Mouse (Mus musculus) spleen, adult 18-20 months (tissue): ENCODE measurements around the gene Adprhl1.

Source experiments
- DNase-seq, 2 experiments: peaks; one replicate each; pipeline ENCODE4 v3.0.0; 2022; ENCODE audit warnings: mixed read lengths in 2 of 2

The Adprhl1 gene

DNA sequence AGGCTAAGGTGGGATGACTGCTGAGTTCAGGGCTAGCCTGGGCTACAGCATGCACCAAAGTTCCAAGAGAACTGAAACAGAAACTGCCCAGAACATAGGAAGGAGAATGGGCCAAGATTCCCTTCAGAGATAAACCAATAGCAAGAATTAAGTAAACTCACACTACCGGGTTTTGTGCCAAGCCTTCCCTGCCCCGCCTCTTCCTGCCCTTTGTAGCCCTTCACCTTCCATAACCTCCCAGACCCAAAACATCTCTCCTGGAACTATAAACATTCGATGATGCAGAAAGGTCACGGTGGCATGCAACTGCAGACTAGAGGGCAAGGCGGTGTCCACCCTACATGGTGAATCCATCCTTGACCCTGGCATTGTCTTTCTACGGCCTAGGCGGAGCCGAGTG, 63.7 kb downstream of the Adprhl1 start:
- no peak for DNase-seq

DNA sequence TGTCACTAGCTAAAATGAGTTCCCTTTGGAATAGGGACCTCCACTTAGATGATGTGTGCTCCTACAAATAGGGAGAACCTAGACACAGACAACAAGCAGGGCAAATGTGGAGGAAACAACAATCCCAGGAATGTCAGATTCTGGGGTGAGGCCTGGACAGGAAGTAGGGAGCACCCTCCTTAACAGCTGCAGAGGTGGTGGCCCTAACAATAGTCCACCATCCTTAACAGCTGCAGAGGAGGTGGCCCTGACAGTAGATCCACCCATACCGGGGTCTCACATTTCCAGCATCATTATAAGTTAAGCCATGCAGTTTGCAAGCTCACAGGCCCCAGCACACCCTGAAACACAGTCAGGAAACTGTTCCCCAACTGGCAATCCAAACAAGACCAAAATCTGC, 65.1 kb downstream of the Adprhl1 start:
- DNase-seq: no peak

DNA sequence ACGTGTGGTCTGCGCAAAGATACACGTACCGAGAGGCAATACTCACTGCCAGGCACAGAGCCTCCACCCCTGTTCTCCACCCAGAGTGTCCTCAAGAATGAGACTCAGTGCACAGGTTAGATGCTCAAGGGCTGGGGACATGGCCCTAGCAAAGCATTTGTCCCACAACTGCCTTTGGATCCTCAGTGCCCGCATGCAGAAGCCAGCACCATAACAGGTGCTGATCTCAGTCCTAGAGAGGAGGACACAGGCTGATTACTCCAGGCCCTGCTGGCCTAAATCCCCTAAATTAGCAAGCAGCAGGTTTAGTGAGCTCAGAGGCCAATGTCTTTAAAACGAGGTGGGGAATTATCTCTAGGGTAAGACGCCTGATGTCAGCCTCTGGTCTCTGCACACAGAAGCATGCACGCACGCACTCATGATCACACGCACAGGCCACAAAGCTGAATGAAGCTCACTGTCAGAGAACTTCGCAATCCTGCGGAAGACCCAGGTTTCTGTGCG, 65.9 kb downstream of the Adprhl1 start:
- DNase-seq: no peak

DNA sequence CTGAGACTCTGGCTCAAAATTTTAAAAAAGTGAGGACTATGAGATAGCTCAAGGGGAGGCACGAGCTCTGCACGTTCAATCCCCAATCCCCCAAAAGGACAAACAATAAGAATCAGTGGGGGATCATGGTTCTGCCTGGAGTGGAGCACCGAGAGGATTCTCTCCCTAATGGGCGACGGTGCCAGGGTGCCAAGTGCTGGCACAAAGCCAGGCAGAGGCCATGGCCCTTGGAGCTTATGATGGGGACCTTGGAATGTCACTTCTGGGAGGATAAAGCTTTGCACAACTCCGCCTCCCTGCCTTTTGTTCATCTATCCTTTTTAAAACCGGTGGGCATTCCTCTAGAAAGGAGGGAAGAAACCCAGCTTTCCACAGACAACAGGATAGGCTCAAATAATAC, 66.3 kb downstream of the Adprhl1 start:
- no peak for DNase-seq

DNA sequence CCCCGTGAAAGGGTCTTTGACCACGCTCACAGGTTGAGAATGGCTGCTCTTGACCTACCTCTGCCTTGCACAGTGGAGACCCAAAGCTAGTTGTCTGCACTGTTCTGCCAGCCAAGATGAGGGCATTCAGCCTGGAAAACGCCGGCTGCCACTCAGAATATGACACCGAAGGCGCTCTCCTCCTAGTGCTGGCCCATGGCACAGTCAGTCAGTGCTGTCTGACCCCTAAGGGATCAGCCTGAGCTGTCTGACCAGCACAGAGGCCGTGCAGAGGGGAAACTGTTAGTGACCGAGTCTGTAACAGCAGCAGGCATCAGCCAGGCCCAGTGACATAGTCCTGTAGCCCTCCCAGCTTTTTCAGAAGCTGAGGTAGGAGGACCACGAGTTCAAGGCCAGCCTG, 66.7 kb downstream of the Adprhl1 start:
- DNase-seq: no peak

DNA sequence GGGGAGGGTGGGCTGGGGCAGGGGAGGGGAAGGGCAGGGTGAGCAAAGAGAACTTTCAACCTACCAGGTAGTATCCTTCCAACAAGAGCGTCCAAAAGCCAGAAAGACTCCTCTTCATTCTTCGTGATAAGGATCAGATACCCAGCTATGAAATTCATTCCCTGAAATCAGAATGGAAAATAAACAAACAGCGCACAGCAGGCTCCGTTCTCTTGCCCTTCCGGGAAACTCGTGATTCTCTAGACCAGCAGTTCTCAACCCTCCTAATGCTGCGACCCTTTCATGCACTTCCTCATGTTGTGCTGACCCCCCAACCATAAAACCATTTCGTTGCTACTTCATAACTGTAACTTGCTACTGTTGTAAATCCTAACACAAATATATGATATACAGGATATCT, 67.1 kb downstream of the Adprhl1 start:
- DNase-seq: no peak

DNA sequence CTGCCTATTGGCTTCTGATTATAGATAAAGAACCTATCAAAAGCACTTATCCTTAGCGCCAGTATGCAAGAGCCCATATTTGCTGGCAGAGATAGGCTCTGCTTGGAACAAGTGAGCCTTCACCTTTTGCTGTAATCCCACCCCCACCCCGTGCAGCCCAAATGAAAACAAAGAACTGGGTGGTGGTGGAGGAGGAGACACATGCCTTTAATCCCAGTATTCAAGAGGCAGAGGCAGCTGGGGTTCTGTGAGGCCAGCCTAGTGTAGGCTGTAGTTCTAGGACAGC, 72.3 kb downstream of the Adprhl1 start:
- DNase-seq: no peak

DNA sequence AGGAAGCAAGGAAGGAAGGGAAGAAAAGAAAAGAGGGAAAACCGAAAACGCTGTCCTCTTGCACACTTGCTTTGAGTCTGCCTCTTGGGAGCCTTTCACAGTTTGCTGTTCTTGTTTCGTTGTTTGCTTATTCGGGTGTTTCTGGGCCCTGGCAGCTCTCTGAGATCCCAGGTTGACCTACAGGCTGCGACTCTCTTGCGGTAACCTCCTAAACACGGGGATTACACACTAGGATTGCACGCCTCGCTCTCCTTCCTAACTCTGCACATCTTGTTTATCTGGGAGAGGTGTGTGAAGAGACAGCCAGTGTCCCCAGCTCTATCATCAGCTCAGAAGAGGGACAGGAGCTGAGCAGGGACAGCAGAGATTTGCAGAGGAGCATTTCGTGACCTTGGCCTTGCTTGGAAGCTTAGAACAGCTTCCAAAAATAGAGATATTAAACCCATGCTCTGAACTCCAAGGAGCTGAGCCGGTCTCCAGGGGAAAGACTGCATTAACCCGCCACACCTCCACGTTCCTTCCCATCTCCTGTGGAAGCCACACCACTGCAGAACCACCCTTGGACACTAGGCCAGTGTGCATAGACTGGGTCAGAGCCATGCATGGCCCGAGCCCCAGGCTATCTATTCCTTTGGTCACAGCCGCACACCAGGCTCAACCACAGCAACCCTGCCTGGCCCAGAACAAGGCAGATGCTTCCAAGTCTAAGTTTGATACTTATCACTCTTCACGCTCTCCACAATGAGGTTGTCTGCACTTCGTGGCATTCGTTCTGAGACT, 72.9 kb downstream of the Adprhl1 start:
- DNase-seq: no peak

DNA sequence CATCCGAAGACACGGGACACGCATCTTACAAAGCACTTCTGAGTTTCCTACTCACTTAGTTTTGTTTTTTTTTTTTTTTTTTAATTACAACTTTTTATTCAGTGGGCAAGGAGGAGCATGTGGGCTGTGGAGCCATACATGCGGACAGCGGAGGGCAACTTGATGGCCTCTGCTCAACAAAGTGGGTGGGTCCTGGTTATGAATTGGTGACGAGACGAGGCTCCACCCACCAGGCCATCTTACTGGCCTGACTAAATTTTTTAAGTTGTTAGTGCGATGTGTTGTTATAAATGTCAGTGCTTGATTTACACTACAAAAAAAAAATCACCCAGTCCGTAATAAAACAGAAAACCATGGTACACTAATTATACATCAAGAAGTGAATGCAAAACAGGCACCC, 73.6 kb downstream of the Adprhl1 start:
- no peak for DNase-seq

DNA sequence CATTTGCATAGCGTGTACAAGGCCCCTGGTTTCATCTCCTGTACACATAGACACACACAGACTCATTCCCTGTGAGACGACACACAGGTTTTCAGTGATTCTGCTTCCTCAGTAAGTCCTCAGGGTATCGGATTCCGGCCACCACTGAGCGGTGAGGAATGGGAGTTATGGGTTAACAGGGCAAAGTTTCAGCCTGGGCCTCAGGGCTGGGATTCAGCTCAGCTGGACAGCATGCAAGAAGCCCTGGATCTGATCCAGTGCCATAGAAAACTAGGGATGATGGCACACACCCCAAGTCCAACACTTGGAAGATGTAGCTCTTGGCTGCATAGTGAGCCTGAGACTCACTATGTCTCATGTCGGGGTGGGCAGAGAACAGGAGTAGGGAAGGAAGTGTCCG, 74.0 kb downstream of the Adprhl1 start:
- no peak for DNase-seq

DNA sequence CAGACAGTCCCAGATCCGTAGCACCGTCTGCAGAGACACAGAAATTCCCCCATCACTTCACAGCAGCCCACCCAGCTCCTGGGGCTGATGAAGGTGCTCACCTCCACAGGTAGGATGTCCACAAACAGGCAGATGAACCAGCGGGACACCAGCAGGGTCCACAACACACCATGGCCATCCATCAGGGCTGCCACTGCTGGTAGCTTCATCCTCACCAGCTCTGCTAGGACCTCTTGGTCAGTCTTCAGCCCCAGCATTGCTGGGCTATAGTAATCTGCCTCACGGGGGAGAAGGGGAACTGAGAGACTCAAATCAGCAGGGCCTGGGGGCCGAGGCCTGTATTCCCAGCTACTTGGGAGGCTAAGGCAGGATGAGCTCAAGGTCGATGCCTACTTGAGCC, 74.5 kb downstream of the Adprhl1 start:
- no peak for DNase-seq

DNA sequence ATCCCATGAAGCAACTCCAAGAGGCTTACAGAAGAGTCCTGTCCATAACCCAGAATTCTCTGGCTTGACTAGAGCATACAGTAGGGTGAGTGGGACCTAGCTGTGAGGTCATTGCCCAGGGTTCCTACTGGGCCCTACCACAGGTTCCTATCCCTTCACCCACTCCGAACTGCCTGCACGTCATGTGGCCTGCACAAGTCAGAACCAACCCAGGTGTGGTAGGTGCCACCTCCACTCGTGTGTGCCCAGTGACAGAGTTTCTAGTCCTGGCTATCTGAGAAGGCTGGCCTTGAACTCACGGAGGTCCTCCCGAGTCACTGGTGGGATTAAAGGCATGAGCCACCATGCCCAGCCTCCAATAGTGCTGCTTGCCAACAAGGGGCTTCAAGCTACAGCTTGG, 75.8 kb downstream of the Adprhl1 start:
- no peak for DNase-seq

DNA sequence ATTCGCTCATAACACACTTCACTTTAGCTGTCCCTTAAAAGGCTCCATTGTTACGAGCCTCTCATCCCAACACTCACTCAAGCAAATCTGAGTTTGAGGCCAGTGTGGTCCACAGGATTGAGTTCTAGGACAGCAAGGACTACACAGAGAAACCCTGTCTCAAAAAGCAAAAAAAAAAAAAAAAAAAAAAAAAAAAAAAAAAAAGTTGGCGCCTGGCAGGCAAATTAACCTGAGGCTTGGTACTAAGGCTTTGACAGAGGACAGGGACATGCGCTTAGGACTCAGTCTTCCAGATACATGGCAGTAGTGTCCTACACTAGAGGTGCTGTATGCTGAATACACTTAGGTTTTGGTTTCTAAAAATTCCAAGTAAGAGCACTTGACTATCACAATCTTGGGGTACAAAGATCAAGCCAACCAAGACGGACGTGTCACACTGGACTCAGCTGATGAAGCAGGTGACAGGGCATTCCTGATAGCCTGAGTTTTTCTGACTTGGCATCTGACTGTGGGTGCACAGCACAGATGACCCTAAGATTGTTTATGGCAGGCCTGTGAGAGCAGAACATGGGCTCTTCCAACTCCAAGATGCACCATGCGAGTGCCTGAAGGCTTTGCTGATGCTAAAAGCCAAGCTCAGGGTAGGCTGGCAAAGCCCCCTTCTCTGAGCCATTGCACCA, 76.6 kb downstream of the Adprhl1 start:
- no peak for DNase-seq

DNA sequence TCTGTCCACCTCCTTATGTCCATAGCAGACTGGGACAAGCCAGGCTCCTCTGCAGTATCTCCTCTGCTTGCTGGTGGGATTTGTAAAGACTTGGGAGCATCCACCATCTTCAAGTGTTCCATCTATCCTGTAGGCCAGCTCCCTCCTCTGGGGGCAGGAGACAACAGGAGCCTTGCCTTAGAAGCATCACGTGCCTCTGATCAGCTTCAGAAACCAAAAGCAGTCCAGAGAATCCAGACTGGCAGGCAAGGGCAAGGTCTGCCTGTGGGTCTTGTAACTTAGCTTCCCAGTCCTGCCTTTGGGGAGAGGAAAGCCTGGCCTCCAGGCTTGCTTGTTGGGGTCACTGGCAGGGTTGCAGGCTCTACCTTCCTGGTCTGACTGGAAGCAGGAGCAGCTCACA, 78.3 kb downstream of the Adprhl1 start:
- no peak for DNase-seq

DNA sequence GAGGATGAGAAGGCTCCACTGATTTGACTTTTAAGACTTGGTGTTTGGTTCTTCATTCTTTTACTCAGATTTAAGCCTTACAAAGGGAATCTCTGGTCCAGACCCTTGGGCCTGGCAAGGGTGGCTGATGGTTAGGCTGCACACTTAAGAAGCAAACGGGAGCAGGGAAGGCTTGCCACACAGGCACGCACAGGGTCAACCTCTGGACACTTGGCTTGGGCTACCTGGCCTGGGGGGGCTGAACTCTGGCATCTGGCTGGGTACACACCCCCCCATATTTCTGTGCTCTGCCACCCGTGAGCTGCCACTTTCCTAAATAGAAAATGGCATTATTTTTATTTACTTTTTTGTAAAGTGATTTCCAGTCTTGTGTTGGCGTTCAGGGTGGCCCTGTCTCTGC, 79.2 kb downstream of the Adprhl1 start:
- DNase-seq: no peak

DNA sequence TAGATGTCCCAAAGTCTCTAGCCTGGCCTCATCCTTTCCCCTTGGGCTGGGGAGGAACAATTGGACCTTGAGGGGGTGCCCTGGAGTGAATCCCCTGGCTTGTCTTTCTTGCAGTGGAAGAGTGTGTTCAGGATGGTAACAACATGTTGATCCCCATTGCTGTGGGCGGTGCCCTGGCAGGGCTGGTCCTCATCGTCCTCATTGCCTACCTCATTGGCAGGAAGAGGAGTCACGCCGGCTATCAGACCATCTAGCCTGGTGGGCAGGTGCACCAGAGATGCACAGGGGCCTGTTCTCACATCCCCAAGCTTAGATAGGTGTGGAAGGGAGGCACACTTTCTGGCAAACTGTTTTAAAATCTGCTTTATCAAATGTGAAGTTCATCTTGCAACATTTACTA, 79.7 kb downstream of the Adprhl1 start:
- DNase-seq: no peak
